Mouse (Mus musculus): ENCODE measurements around the gene Col25a1. TPM values are rescaled to one million over a fixed set of nuclear protein-coding genes. Genes with fewer than 3 reads are reported as not detected.

Gene Col25a1
- polyA plus RNA-seq, 1 experiment from 2014 or later = 4.6 TPM

- ATAC-seq (ENCODE audit: insufficient read depth, low FRiP score) = no peak
- 82% methylated on average over 5 of the region's 5 CpGs for WGBS
- Histone ChIP-seq H3K9ac (ENCODE audit: low read length) (no peak overlapping the region), H3K27ac (ENCODE audit: low read length) (no peak overlapping the region), H3K27me3 (ENCODE audit: control insufficient read depth, insufficient read depth, low read length) (no peaks in the 10 kb centered on the region), H3K36me3 (ENCODE audit: control insufficient read depth, insufficient read depth, low read length) (no peaks in the 10 kb centered on the region), H3K4me3 (replicated peaks; ENCODE audit: low read length) (no peak overlapping the region), H3K9me3 (replicated peaks; ENCODE audit: control insufficient read depth, low read length) (no peaks in the 10 kb centered on the region), H3K4me1 (ENCODE audit: control insufficient read depth, insufficient read depth, low read length) (no peaks in the 10 kb centered on the region), H3K4me2 (ENCODE audit: low read depth, low read length) (no peak overlapping the region)
Measured at GRCm38 (mm10) chr3:130380299-130380845, 249.1 kb downstream of the Col25a1 start.

- no peak for ATAC-seq (ENCODE audit: insufficient read depth, low FRiP score)
- Histone ChIP-seq H3K9ac (ENCODE audit: low read length) (no peak overlapping the region), H3K36me3 (ENCODE audit: control insufficient read depth, insufficient read depth, low read length) (no peaks in the 10 kb centered on the region), H3K4me2 (ENCODE audit: low read depth, low read length) (no peak overlapping the region), H3K4me3 (replicated peaks; ENCODE audit: low read length) (no peak overlapping the region), H3K9me3 (replicated peaks; ENCODE audit: control insufficient read depth, low read length) (no peaks in the 10 kb centered on the region), H3K4me1 (ENCODE audit: control insufficient read depth, insufficient read depth, low read length) (no peaks in the 10 kb centered on the region), H3K27ac (ENCODE audit: low read length) (no peak overlapping the region), H3K27me3 (ENCODE audit: control insufficient read depth, insufficient read depth, low read length) (no peaks in the 10 kb centered on the region)
- 93% methylated on average over 5 of the region's 5 CpGs for WGBS
Measured at GRCm38 (mm10) chr3:130381691-130382090, 250.4 kb downstream of the Col25a1 start.

GRCm38 (mm10) chr3:130385856-130386255 lies 254.6 kb downstream of the Col25a1 start:
- Histone ChIP-seq H3K36me3 (ENCODE audit: control insufficient read depth, insufficient read depth, low read length) (no peaks in the 10 kb centered on the region), H3K4me2 (ENCODE audit: low read depth, low read length) (no peak overlapping the region), H3K9ac (ENCODE audit: low read length) (no peak overlapping the region), H3K27ac (ENCODE audit: low read length) (no peak overlapping the region), H3K4me1 (ENCODE audit: control insufficient read depth, insufficient read depth, low read length) (no peaks in the 10 kb centered on the region), H3K4me3 (replicated peaks; ENCODE audit: low read length) (no peak overlapping the region), H3K27me3 (ENCODE audit: control insufficient read depth, insufficient read depth, low read length) (0 out of 2 replicates have a peak, but pooled peaks cover 3% of the 10 kb centered on the region), H3K9me3 (replicated peaks; ENCODE audit: control insufficient read depth, low read length) (no peaks in the 10 kb centered on the region)
- 69% methylated on average over 4 of the region's 4 CpGs for WGBS
- ATAC-seq (ENCODE audit: insufficient read depth, low FRiP score) = no peak

- no peak for ATAC-seq (ENCODE audit: insufficient read depth, low FRiP score)
- WGBS = 86% methylated on average over 4 of the region's 4 CpGs
- 0 out of 2 replicates have a peak, but pooled peaks cover 3% of the 10 kb centered on the region for H3K27me3 ChIP-seq (ENCODE audit: control insufficient read depth, insufficient read depth, low read length)
- no peaks in the 10 kb centered on the region for H3K4me1 ChIP-seq (ENCODE audit: control insufficient read depth, insufficient read depth, low read length)
- no peak overlapping the region for H3K9ac ChIP-seq (ENCODE audit: low read length)
- no peak overlapping the region for H3K4me2 ChIP-seq (ENCODE audit: low read depth, low read length)
- H3K27ac ChIP-seq (ENCODE audit: low read length) = no peak overlapping the region
- no peak overlapping the region for H3K4me3 ChIP-seq (replicated peaks; ENCODE audit: low read length)
- H3K9me3 ChIP-seq (replicated peaks; ENCODE audit: control insufficient read depth, low read length) = no peaks in the 10 kb centered on the region
- H3K36me3 ChIP-seq (ENCODE audit: control insufficient read depth, insufficient read depth, low read length) = no peaks in the 10 kb centered on the region
Measured at GRCm38 (mm10) chr3:130387156-130387555, 255.9 kb downstream of the Col25a1 start.

- Histone ChIP-seq H3K27ac (ENCODE audit: low read length) (no peak overlapping the region), H3K36me3 (ENCODE audit: control insufficient read depth, insufficient read depth, low read length) (no peaks in the 10 kb centered on the region)
- 50% methylated on average over 14 of the region's 14 CpGs for WGBS
Measured at GRCm38 (mm10) chr3:130389261-130389975, 258.1 kb downstream of the Col25a1 start.

GRCm38 (mm10) chr3:130396636-130397035 lies 265.3 kb downstream of the Col25a1 start:
- no peak overlapping the region for H3K27ac ChIP-seq (ENCODE audit: low read length)
- no peak overlapping the region for H3K4me3 ChIP-seq (replicated peaks; ENCODE audit: low read length)
- no peaks in the 10 kb centered on the region for H3K4me1 ChIP-seq (ENCODE audit: control insufficient read depth, insufficient read depth, low read length)
- no peak overlapping the region for H3K4me2 ChIP-seq (ENCODE audit: low read depth, low read length)
- H3K9ac ChIP-seq (ENCODE audit: low read length) = no peak overlapping the region
- ATAC-seq (ENCODE audit: insufficient read depth, low FRiP score) = no peak
- H3K36me3 ChIP-seq (ENCODE audit: control insufficient read depth, insufficient read depth, low read length) = no peaks in the 10 kb centered on the region
- no peaks in the 10 kb centered on the region for H3K27me3 ChIP-seq (ENCODE audit: control insufficient read depth, insufficient read depth, low read length)
- no peaks in the 10 kb centered on the region for H3K9me3 ChIP-seq (replicated peaks; ENCODE audit: control insufficient read depth, low read length)

More at GRCm38 (mm10) chr3:130389261-130389975, 258.1 kb downstream of the Col25a1 start:
- H3K4me3 ChIP-seq (replicated peaks; ENCODE audit: low read length) = no peak overlapping the region
- H3K4me2 ChIP-seq (ENCODE audit: low read depth, low read length) = no peak overlapping the region
- H3K4me1 ChIP-seq (ENCODE audit: control insufficient read depth, insufficient read depth, low read length) = no peaks in the 10 kb centered on the region
- no peaks in the 10 kb centered on the region for H3K9me3 ChIP-seq (replicated peaks; ENCODE audit: control insufficient read depth, low read length)
- no peak for ATAC-seq (ENCODE audit: insufficient read depth, low FRiP score)
- no peak overlapping the region for H3K9ac ChIP-seq (ENCODE audit: low read length)
- H3K27me3 ChIP-seq (ENCODE audit: control insufficient read depth, insufficient read depth, low read length) = 0 out of 2 replicates have a peak, but pooled peaks cover 3% of the 10 kb centered on the region

- no peak overlapping the region for H3K4me3 ChIP-seq (replicated peaks; ENCODE audit: low read length)
- no peaks in the 10 kb centered on the region for H3K36me3 ChIP-seq (ENCODE audit: control insufficient read depth, insufficient read depth, low read length)
- H3K9ac ChIP-seq (ENCODE audit: low read length) = no peak overlapping the region
- H3K4me1 ChIP-seq (ENCODE audit: control insufficient read depth, insufficient read depth, low read length) = no peaks in the 10 kb centered on the region
- H3K4me2 ChIP-seq (ENCODE audit: low read depth, low read length) = no peak overlapping the region
- H3K27me3 ChIP-seq (ENCODE audit: control insufficient read depth, insufficient read depth, low read length) = no peaks in the 10 kb centered on the region
- H3K9me3 ChIP-seq (replicated peaks; ENCODE audit: control insufficient read depth, low read length) = no peaks in the 10 kb centered on the region
- ATAC-seq (ENCODE audit: insufficient read depth, low FRiP score) = no peak
- H3K27ac ChIP-seq (ENCODE audit: low read length) = no peak overlapping the region
- WGBS = 63% methylated on average over 13 of the region's 13 CpGs
Measured at GRCm38 (mm10) chr3:130400716-130401559, 269.6 kb downstream of the Col25a1 start.

- Histone ChIP-seq H3K36me3 (ENCODE audit: control insufficient read depth, insufficient read depth, low read length) (no peaks in the 10 kb centered on the region), H3K4me2 (ENCODE audit: low read depth, low read length) (no peak overlapping the region), H3K4me1 (ENCODE audit: control insufficient read depth, insufficient read depth, low read length) (no peaks in the 10 kb centered on the region), H3K4me3 (replicated peaks; ENCODE audit: low read length) (no peak overlapping the region), H3K27me3 (ENCODE audit: control insufficient read depth, insufficient read depth, low read length) (no peaks in the 10 kb centered on the region), H3K27ac (ENCODE audit: low read length) (no peak overlapping the region), H3K9me3 (replicated peaks; ENCODE audit: control insufficient read depth, low read length) (no peaks in the 10 kb centered on the region), H3K9ac (ENCODE audit: low read length) (no peak overlapping the region)
- WGBS = 56% methylated on average over 1 of the region's 1 CpGs
- ATAC-seq (ENCODE audit: insufficient read depth, low FRiP score) = no peak
Measured at GRCm38 (mm10) chr3:130401560-130401852, 270.2 kb downstream of the Col25a1 start.
